8 mouse cellular contexts compared by ENCODE assay signal in the genomic region with DNA sequence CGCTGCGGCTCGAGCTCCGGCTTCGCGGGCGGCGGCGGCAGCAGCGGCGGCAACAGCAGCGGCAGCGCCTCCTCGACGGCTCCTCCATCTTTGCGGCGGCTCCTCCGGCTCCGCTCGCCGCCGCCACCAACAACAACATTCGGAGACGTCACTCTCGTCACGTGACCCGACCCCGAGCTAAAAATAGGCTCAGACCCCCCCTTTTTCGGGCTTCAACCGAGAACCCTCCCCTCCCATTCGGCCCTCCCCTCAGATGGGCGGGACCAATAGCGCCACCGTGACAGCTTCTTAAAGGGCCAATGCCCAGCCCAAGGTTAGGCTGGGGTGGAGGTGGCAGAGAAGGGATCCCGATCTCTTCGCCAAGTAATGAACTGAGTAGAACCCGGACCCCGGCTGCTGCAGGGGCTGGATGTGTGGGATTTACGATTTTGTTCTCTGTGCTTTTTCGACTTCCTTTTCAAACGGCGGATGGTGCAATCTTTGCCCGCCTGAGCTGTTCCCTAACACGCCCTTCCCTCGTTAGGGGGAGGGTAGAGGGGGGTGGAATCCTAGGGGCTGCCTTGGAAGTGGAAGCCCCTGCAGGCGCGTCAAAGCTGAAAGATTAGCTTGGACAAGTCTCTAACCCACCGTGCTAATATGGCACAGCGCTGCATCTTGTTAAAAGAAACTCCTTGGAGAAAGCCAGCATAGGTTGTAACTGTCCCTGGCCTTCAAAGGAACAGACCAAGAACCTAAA. TPM values are rescaled to one million over a fixed set of nuclear protein-coding genes. Genes with fewer than 3 reads are reported as not detected.
DNase-seq lines count a peak whose midpoint lies in the region; ATAC-seq and TF ChIP-seq lines count a peak whose summit lies in the region.

Hdac5 (minus strand) TSS at position 161 of the 736 bp plus-strand sequence.

- H3K9ac ChIP-seq in MEL (ENCODE audit: control insufficient read depth, low read depth, low read length, poor library complexity, severe bottlenecking), result peak within 1 kb of the TSS; percentile 74
- peak within 1 kb of the TSS; percentile 86 for H3K9ac ChIP-seq in forebrain, postnatal 0 days
- peak within 1 kb of the TSS; percentile 82 for H3K9ac ChIP-seq in lung, embryonic 15.5 days

- TF ChIP-seq CTCF in MEL (IDR thresholded peaks at IDR 0.05 in 2 of 3, conservative IDR thresholded peaks at IDR 0.05 in 1 of 3; ENCODE audit: control insufficient read depth in 1 of 3, insufficient read depth in 1 of 3, low read depth in 2 of 3, low read length in 3 of 3, poor library complexity in 1 of 3, severe bottlenecking in 1 of 3), result no peak
- TF ChIP-seq CTCF in cerebellum, adult 2 months (IDR thresholded peaks at IDR 0.05; ENCODE audit: borderline replicate concordance, insufficient read depth, low read depth, low read length), result no peak; the same call in 1 of the 2 replicates
- TF ChIP-seq CTCF in forebrain, postnatal 0 days (IDR thresholded peaks at IDR 0.05; ENCODE audit: low read depth), result peak; percentile 16; the same call in 1 of the 2 replicates

- TF ChIP-seq POLR2A in MEL (IDR thresholded peaks at IDR 0.05; ENCODE audit: control insufficient read depth in 1 of 2, insufficient read depth in 1 of 2, low read depth in 1 of 2, low read length in 2 of 2, poor library complexity in 1 of 2), result peak; percentile 55 to 61; a peak in 3 of 4 replicates
- TF ChIP-seq POLR2A in cerebellum, adult 2 months (IDR thresholded peaks at IDR 0.05; ENCODE audit: borderline replicate concordance, insufficient read depth, low read length), result peak; percentile 80

- no peaks in the 10 kb centered on the region for H3K9me3 ChIP-seq in MEL (replicated peaks; ENCODE audit: insufficient read depth, low read length)
- H3K9me3 ChIP-seq in forebrain, postnatal 0 days (ENCODE audit: low read length), result no peaks in the 10 kb centered on the region
- H3K9me3 ChIP-seq in lung, embryonic 15.5 days, result no peaks in the 10 kb centered on the region

- ATAC-seq in forebrain, postnatal 0 days, result peak; percentile 89
- ATAC-seq in lung, embryonic 15.5 days (ENCODE audit: borderline replicate concordance, extremely low read depth, low FRiP score, low TSS enrichment), result peak; percentile 90

- peaks cover 0 to 5% of the 10 kb centered on the region in 2 experiments; a peak in 2 of 4 replicates for H3K36me3 ChIP-seq in MEL (ENCODE audit: control insufficient read depth in 1 of 2, insufficient read depth in 2 of 2, low read length in 2 of 2)
- H3K36me3 ChIP-seq in forebrain, postnatal 0 days (ENCODE audit: insufficient read depth), result no peaks in the 10 kb centered on the region
- no peaks in the 10 kb centered on the region for H3K36me3 ChIP-seq in lung, embryonic 15.5 days

- peaks cover 0 to 6% of the 10 kb centered on the region in 2 experiments; a peak in 1 of 4 replicates for H3K27me3 ChIP-seq in MEL (ENCODE audit: control insufficient read depth in 1 of 2, insufficient read depth in 2 of 2, low read length in 2 of 2)
- H3K27me3 ChIP-seq in cerebellum, adult 2 months (ENCODE audit: control insufficient read depth, insufficient read depth, low read length), result no peaks in the 10 kb centered on the region
- H3K27me3 ChIP-seq in forebrain, postnatal 0 days (ENCODE audit: insufficient read depth, low read length), result no peaks in the 10 kb centered on the region
- no peaks in the 10 kb centered on the region for H3K27me3 ChIP-seq in lung, embryonic 15.5 days

- H3K27ac ChIP-seq in MEL (ENCODE audit: control insufficient read depth, low read depth, low read length), result peak within 1 kb of the TSS; percentile 74
- H3K27ac ChIP-seq in cerebellum, adult 2 months (ENCODE audit: insufficient read depth, low read length), result peak within 1 kb of the TSS; percentile 78
- H3K27ac ChIP-seq in forebrain, postnatal 0 days (ENCODE audit: low read depth, low read length), result peak within 1 kb of the TSS; percentile 95
- peak within 1 kb of the TSS; percentile 74 for H3K27ac ChIP-seq in lung, embryonic 15.5 days

- peak within 1 kb of the TSS; percentile 63 to 92 for H3K4me3 ChIP-seq in MEL (ENCODE audit: control insufficient read depth in 1 of 2, insufficient read depth in 1 of 2, low read depth in 2 of 2, low read length in 2 of 2)
- H3K4me3 ChIP-seq in cerebellum, adult 2 months (replicated peaks; ENCODE audit: insufficient read depth, low read depth, low read length), result peak within 1 kb of the TSS; percentile 98
- peak within 1 kb of the TSS; percentile 96 for H3K4me3 ChIP-seq in forebrain, postnatal 0 days (ENCODE audit: low read depth, low read length)
- H3K4me3 ChIP-seq in lung, embryonic 15.5 days, result peak within 1 kb of the TSS; percentile 85

- under 1% methylated on average over 40 of the region's 49 CpGs for WGBS in cerebellum, adult 2 months
- 3% methylated on average over 49 of the region's 49 CpGs for WGBS in forebrain, postnatal 0 days
- under 1% methylated on average over 46 of the region's 49 CpGs for WGBS in lung, embryonic 15.5 days

- no peak for TF ChIP-seq RAD21 in MEL (IDR thresholded peaks at IDR 0.05; ENCODE audit: low read depth, low read length)

- peak in 1 of 2 experiments; percentile 63; a peak in 3 of 4 replicates for TF ChIP-seq EP300 in MEL (IDR thresholded peaks at IDR 0.05; ENCODE audit: low read depth in 1 of 2, low read length in 2 of 2)

- peak; percentile 99 for DNase-seq in MEL (ENCODE audit: low read depth, low spot score)
- peak; percentile 98 to 99 for DNase-seq in cerebellum, adult 2 months
- DNase-seq in forebrain, postnatal 0 days, result peak; percentile 98
- peak; percentile 98 for DNase-seq in heart, postnatal 4 days
- peak; percentile 97 for DNase-seq in layer of hippocampus, adult 8-10 months (ENCODE audit: low spot score in 2 of 2)
- peak; percentile 96 for DNase-seq in ovary, adult 18-20 months (ENCODE audit: low spot score)
- peak; percentile 99 for DNase-seq in thymus, postnatal 0 days (ENCODE audit: low spot score)

- peaks cover 16 to 26% of the 10 kb centered on the region in 2 experiments for H3K4me1 ChIP-seq in MEL (ENCODE audit: control insufficient read depth in 1 of 2, insufficient read depth in 2 of 2, low read length in 2 of 2)
- peaks cover 21% of the 10 kb centered on the region for H3K4me1 ChIP-seq in cerebellum, adult 2 months (ENCODE audit: control insufficient read depth, insufficient read depth, low read length)
- peaks cover 27% of the 10 kb centered on the region for H3K4me1 ChIP-seq in forebrain, postnatal 0 days (ENCODE audit: insufficient read depth)
- H3K4me1 ChIP-seq in lung, embryonic 15.5 days, result peaks cover 43% of the 10 kb centered on the region

- no peaks in the 10 kb centered on the region; the same call in 1 of the 2 replicates for H3K79me2 ChIP-seq in MEL (ENCODE audit: control insufficient read depth, insufficient read depth, low read length, poor library complexity)

- H3K4me2 ChIP-seq in forebrain, postnatal 0 days (ENCODE audit: low read depth), result peak within 1 kb of the TSS; percentile 74
- H3K4me2 ChIP-seq in lung, embryonic 15.5 days, result peak within 1 kb of the TSS; percentile 90

TF ChIP-seq in MEL, 35 proteins besides CTCF, POLR2A, EP300 and RAD21 (continues in another document):
- TF ChIP-seq NELFE (IDR thresholded peaks at IDR 0.05; ENCODE audit: low read depth, low read length), result peak; percentile 39; the same call in 1 of the 2 replicates
- peak; percentile 26; the same call in 1 of the 2 replicates for TF ChIP-seq ELF1 (IDR thresholded peaks at IDR 0.05; ENCODE audit: low read depth, low read length)
- no peak for TF ChIP-seq GATA1 (IDR thresholded peaks at IDR 0.05; ENCODE audit: low read depth, low read length)
- TF ChIP-seq HCFC1 (IDR thresholded peaks at IDR 0.05; ENCODE audit: low read depth, low read length), result peak; percentile 81
- TF ChIP-seq ZMIZ1 (IDR thresholded peaks at IDR 0.05; ENCODE audit: low read depth, low read length), result no peak; the same call in 1 of the 2 replicates
- no peak for TF ChIP-seq TBP (IDR thresholded peaks at IDR 0.05; ENCODE audit: low read depth, low read length)
- TF ChIP-seq ZNF384 (IDR thresholded peaks at IDR 0.05; ENCODE audit: low read depth, low read length), result no peak
- TF ChIP-seq MXI1 (IDR thresholded peaks at IDR 0.05; ENCODE audit: low read depth, low read length), result peak; percentile 75
- peak; percentile 99 for TF ChIP-seq USF1 (IDR thresholded peaks at IDR 0.05; ENCODE audit: low read depth, low read length)
- TF ChIP-seq MEF2A (IDR thresholded peaks at IDR 0.05; ENCODE audit: extremely low read depth, insufficient replicate concordance, low read depth, low read length, poor library complexity, severe bottlenecking), result peak; percentile 100
- TF ChIP-seq RCOR1 (IDR thresholded peaks at IDR 0.05; ENCODE audit: low read depth, low read length), result peak; percentile 35; the same call in 1 of the 2 replicates
- TF ChIP-seq ETS1 (IDR thresholded peaks at IDR 0.05; ENCODE audit: low read depth, low read length), result peak; percentile 95
- peak; percentile 97 for TF ChIP-seq SIN3A (IDR thresholded peaks at IDR 0.05; ENCODE audit: low read length)
- TF ChIP-seq MAFK (IDR thresholded peaks at IDR 0.05; ENCODE audit: borderline replicate concordance, low read depth, low read length), result peak; percentile 22; the same call in 1 of the 2 replicates
- peak; percentile 82 to 96 for TF ChIP-seq USF2 (IDR thresholded peaks at IDR 0.05; ENCODE audit: borderline replicate concordance in 1 of 2, insufficient read depth in 1 of 2, low read depth in 1 of 2, low read length in 2 of 2)
- peak; percentile 94 for TF ChIP-seq MAX (IDR thresholded peaks at IDR 0.05; ENCODE audit: low read length)
- TF ChIP-seq CHD1 (IDR thresholded peaks at IDR 0.05; ENCODE audit: low read depth, low read length), result 0 out of 2 replicates have a peak, but pooled peaks have one; percentile 49
- TF ChIP-seq SMC3 (IDR thresholded peaks at IDR 0.05; ENCODE audit: low read depth, low read length), result no peak
- peak; percentile 24; the same call in 1 of the 2 replicates for TF ChIP-seq POLR2AphosphoS2 (IDR thresholded peaks at IDR 0.05; ENCODE audit: low read length)
- peak; percentile 95 for TF ChIP-seq BHLHE40 (IDR thresholded peaks at IDR 0.05; ENCODE audit: borderline replicate concordance, low read depth, low read length)

RNA-seq across cellular contexts. Expression of gene Hdac5, which starts in this region (rescaled TPM):
- total RNA-seq in MEL (2012; rRNA removed), result 9.1 and 10.4 TPM in 2 replicates
- 10 to 100 TPM in 1 of 2 experiments, not detected in 1; 29.3 TPM for polyA plus RNA-seq in MEL (2012; ENCODE audit: insufficient read depth in 1 of 2, insufficient read length in 2 of 2, low read depth in 1 of 2, low replicate concordance in 2 of 2, missing spikeins in 1 of 2)
- 188 and 194 TPM in 2 replicates for polyA plus RNA-seq in cerebellum, adult 2 months (2012; rRNA removed)
- total RNA-seq in forebrain, postnatal 0 days (2014; rRNA removed), result 170 and 209 TPM in 2 replicates
- polyA plus RNA-seq in forebrain, postnatal 0 days (2015; fragmentation: Nextera tagmentation; extraction: Ambion mirVana), result 67.1 and 69.4 TPM in 2 replicates
- total RNA-seq in heart, postnatal 4 days (2021), result 10 to 100 TPM; 90.7 to 91.4 TPM
- 100 to 1,000 TPM; 219 to 252 (median 232) TPM for total RNA-seq in layer of hippocampus, adult 8-10 months (2022)
- 71.3 and 76.7 TPM in 2 replicates for polyA plus RNA-seq in lung, embryonic 15.5 days (2015; fragmentation: Nextera tagmentation; extraction: Ambion mirVana)
- polyA plus RNA-seq in thymus, postnatal 0 days (2015; fragmentation: Nextera tagmentation; extraction: Ambion mirVana), result 19.9 and 24.8 TPM in 2 replicates

Comparison
In these comparisons a context has a peak if more than half of its experiments do, and no peak if none do; other contexts are left out.
1. Peak in every context shown above with its lines: DNase-seq, ATAC-seq, H3K4me3 ChIP-seq and H3K27ac ChIP-seq.